ENCODE assay signal across 14 mouse cellular contexts in the genomic region with DNA sequence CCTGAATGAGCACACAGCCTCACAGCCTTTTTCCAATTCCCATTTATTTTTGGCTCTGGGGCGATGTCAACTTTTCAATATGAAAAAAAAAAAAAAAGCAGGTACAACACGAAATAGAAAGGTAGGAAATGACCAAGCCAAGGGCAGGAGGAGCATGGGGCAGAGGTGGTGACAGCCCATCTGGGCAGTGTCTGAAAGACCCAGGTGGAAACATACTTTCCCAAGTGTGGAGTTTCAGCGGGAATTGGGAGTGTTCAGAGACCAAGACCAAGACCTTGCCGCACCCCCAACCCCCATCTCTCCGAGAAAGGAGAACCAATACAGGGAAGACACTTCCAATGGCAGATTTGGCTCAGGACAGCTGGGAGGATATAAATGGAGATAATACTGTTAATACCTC. TPM values are rescaled to one million over a fixed set of nuclear protein-coding genes. Genes with fewer than 3 reads are reported as not detected.
DNase-seq lines count a peak whose midpoint lies in the region; ATAC-seq lines count a peak whose summit lies in the region.
"Had no signal": no experiment of that assay in that cellular context is flagged by ENCODE, and none has a peak within 500 bp of the region (broad histone marks: within the 10 kb centered on the region; RNA-seq: fewer than 3 reads in every experiment).

No protein-coding gene starts in this region.

- H3K36me3 ChIP-seq in kidney, embryonic 14.5 days (ENCODE audit: control insufficient read depth, insufficient read depth, low read length): peaks cover 54% of the 10 kb centered on the region
- peaks cover 19% of the 10 kb centered on the region for H3K36me3 ChIP-seq in embryonic facial prominence, embryonic 11.5 days (replicated peaks; ENCODE audit: control insufficient read depth, insufficient read depth, low read depth, low read length)
- H3K36me3 ChIP-seq in hindbrain, embryonic 13.5 days: peaks cover 62% of the 10 kb centered on the region
- H3K36me3 ChIP-seq in midbrain, embryonic 13.5 days: peaks cover 51% of the 10 kb centered on the region

- ATAC-seq in kidney, embryonic 14.5 days (ENCODE audit: low FRiP score, low TSS enrichment): no peak
- ATAC-seq in embryonic facial prominence, embryonic 11.5 days (replicated peaks; ENCODE audit: insufficient number of reproducible peaks, low FRiP score, low TSS enrichment, low read depth): no peak
- ATAC-seq in hindbrain, embryonic 13.5 days (ENCODE audit: low FRiP score): no peak
- no peak for ATAC-seq in midbrain, embryonic 13.5 days
- ATAC-seq: activated CD4-positive, CD25-positive, alpha-beta regulatory T cell, adult 4 months; CD4-positive, CD25-positive, alpha-beta regulatory T cell, adult 4 months had no signal

- intact Hi-C loops in left cerebral cortex, postnatal 4 days (cut with DNase I): loop anchor here (2.0 kb wide), 1 partner anchor 33 kb away; no protein-coding TSS in a partner anchor
- intact Hi-C loops in left cerebral cortex, postnatal 25 days (cut with DNase I): loop anchor here (10.0 kb wide), 1 partner anchor 141 kb away; the partner anchor contains the start of gene Gnl1

- no peak overlapping the region for H3K27ac ChIP-seq in kidney, embryonic 14.5 days (ENCODE audit: low read depth, low read length)
- no peak overlapping the region for H3K27ac ChIP-seq in embryonic facial prominence, embryonic 11.5 days (replicated peaks; ENCODE audit: low read depth, low read length)
- no peak overlapping the region for H3K27ac ChIP-seq in hindbrain, embryonic 13.5 days
- 0 out of 2 replicates have a peak overlapping the region, but pooled peaks have one; percentile 32 for H3K27ac ChIP-seq in midbrain, embryonic 13.5 days

- H3K4me3 ChIP-seq in kidney, embryonic 14.5 days (ENCODE audit: low read length): no peak overlapping the region
- H3K4me3 ChIP-seq in embryonic facial prominence, embryonic 11.5 days (ENCODE audit: low read depth, low read length): 0 out of 2 replicates have a peak overlapping the region, but pooled peaks have one; percentile 14
- peak overlapping the region; percentile 96 for H3K4me3 ChIP-seq in hindbrain, embryonic 13.5 days
- H3K4me3 ChIP-seq in midbrain, embryonic 13.5 days (replicated peaks): peak overlapping the region; percentile 22
- H3K4me3 ChIP-seq: erythroblast, embryonic 14.5 days had no signal

- H3K27me3 ChIP-seq in kidney, embryonic 14.5 days (ENCODE audit: control insufficient read depth, insufficient read depth, low read length): no peaks in the 10 kb centered on the region
- H3K27me3 ChIP-seq in embryonic facial prominence, embryonic 11.5 days (ENCODE audit: control insufficient read depth, insufficient read depth, low read length): no peaks in the 10 kb centered on the region
- H3K27me3 ChIP-seq in hindbrain, embryonic 13.5 days: no peaks in the 10 kb centered on the region
- no peaks in the 10 kb centered on the region for H3K27me3 ChIP-seq in midbrain, embryonic 13.5 days

- DNase-seq in kidney, adult 18-20 months: no peak
- no peak for DNase-seq in embryonic facial prominence, embryonic 11.5 days (ENCODE audit: low spot score)
- no peak for DNase-seq in lung, postnatal 25 days (ENCODE audit: low spot score)
- no peak for DNase-seq in left cerebral cortex, postnatal 4 days
- no peak for DNase-seq in left cerebral cortex, postnatal 25 days (ENCODE audit: low spot score in 2 of 2)
- DNase-seq: heart, postnatal 10 days; right cerebral cortex, postnatal 4 days; thymus, postnatal 4 days had no signal

- peak overlapping the region; percentile 78; the same call in 1 of the 2 replicates for H3K4me2 ChIP-seq in kidney, embryonic 14.5 days (replicated peaks; ENCODE audit: low read depth, low read length)
- no peak overlapping the region; the same call in 1 of the 2 replicates for H3K4me2 ChIP-seq in embryonic facial prominence, embryonic 11.5 days (ENCODE audit: low read depth, low read length)
- H3K4me2 ChIP-seq in hindbrain, embryonic 13.5 days: peak overlapping the region; percentile 92
- H3K4me2 ChIP-seq in midbrain, embryonic 13.5 days (replicated peaks): peak overlapping the region; percentile 86

- no peak overlapping the region for H3K9ac ChIP-seq in kidney, embryonic 14.5 days (ENCODE audit: low read depth, low read length)
- no peak overlapping the region for H3K9ac ChIP-seq in embryonic facial prominence, embryonic 11.5 days (replicated peaks; ENCODE audit: low read length)
- peak overlapping the region; percentile 53 for H3K9ac ChIP-seq in hindbrain, embryonic 13.5 days
- H3K9ac ChIP-seq in midbrain, embryonic 13.5 days (replicated peaks): peak overlapping the region; percentile 55

- peaks cover 26% of the 10 kb centered on the region for H3K4me1 ChIP-seq in kidney, embryonic 14.5 days (ENCODE audit: control insufficient read depth, insufficient read depth, low read length)
- peaks cover 6% of the 10 kb centered on the region; the same call in 1 of the 2 replicates for H3K4me1 ChIP-seq in embryonic facial prominence, embryonic 11.5 days (ENCODE audit: control insufficient read depth, insufficient read depth, low read length)
- peaks cover 56% of the 10 kb centered on the region for H3K4me1 ChIP-seq in hindbrain, embryonic 13.5 days (replicated peaks)
- H3K4me1 ChIP-seq in midbrain, embryonic 13.5 days (replicated peaks): peaks cover 47% of the 10 kb centered on the region

- 55% methylated on average over 5 of the region's 5 CpGs for WGBS in kidney, embryonic 14.5 days
- WGBS in embryonic facial prominence, embryonic 11.5 days: 63% methylated on average over 5 of the region's 5 CpGs
- 63% methylated on average over 5 of the region's 5 CpGs for WGBS in hindbrain, embryonic 13.5 days
- WGBS in midbrain, embryonic 13.5 days: 64% methylated on average over 5 of the region's 5 CpGs

- no peaks in the 10 kb centered on the region for H3K9me3 ChIP-seq in kidney, embryonic 14.5 days (ENCODE audit: control insufficient read depth, low read length)
- H3K9me3 ChIP-seq in embryonic facial prominence, embryonic 11.5 days (replicated peaks; ENCODE audit: control insufficient read depth, low read length): no peaks in the 10 kb centered on the region
- H3K9me3 ChIP-seq in hindbrain, embryonic 13.5 days: no peaks in the 10 kb centered on the region
- H3K9me3 ChIP-seq in midbrain, embryonic 13.5 days: no peaks in the 10 kb centered on the region

RNA-seq across cellular contexts. Expression of gene Tubb5, which starts 4.2 kb away (rescaled TPM):
- 1,061 and 1,103 TPM in 2 replicates for polyA plus RNA-seq in kidney, embryonic 14.5 days (2014; fragmentation: Nextera tagmentation; extraction: Ambion mirVana)
- polyA plus RNA-seq in embryonic facial prominence, embryonic 11.5 days (2014; fragmentation: Nextera tagmentation; extraction: Ambion mirVana): 1,420 and 1,481 TPM in 2 replicates
- polyA plus RNA-seq in hindbrain, embryonic 13.5 days (2015; fragmentation: Nextera tagmentation; extraction: Ambion mirVana): 1,714 and 1,822 TPM in 2 replicates
- polyA plus RNA-seq in midbrain, embryonic 13.5 days (2015; fragmentation: Nextera tagmentation; extraction: Ambion mirVana): 1,832 and 1,895 TPM in 2 replicates
- 1,000 to 10,000 TPM; 2,525 to 2,580 TPM for total RNA-seq in left cerebral cortex, postnatal 4 days (2021)
- 100 to 1,000 TPM; 492 to 522 TPM for total RNA-seq in left cerebral cortex, postnatal 25 days (2021)

RNA-seq across cellular contexts. Expression of gene Mdc1, which starts 7.4 kb away (rescaled TPM):
- polyA plus RNA-seq in kidney, embryonic 14.5 days (2014; fragmentation: Nextera tagmentation; extraction: Ambion mirVana): 13.1 and 16.5 TPM in 2 replicates
- polyA plus RNA-seq in embryonic facial prominence, embryonic 11.5 days (2014; fragmentation: Nextera tagmentation; extraction: Ambion mirVana): 22.2 and 23.4 TPM in 2 replicates
- polyA plus RNA-seq in hindbrain, embryonic 13.5 days (2015; fragmentation: Nextera tagmentation; extraction: Ambion mirVana): 11.0 and 11.3 TPM in 2 replicates
- 10.3 and 12.7 TPM in 2 replicates for polyA plus RNA-seq in midbrain, embryonic 13.5 days (2015; fragmentation: Nextera tagmentation; extraction: Ambion mirVana)
- total RNA-seq in left cerebral cortex, postnatal 4 days (2021): 10 to 100 TPM; 30.1 to 30.4 TPM
- total RNA-seq in left cerebral cortex, postnatal 25 days (2021): 10 to 100 TPM in 1 of 2 experiments, 1 to 10 TPM in 1; 9.7 to 12.0 TPM

RNA-seq across cellular contexts. Expression of gene Flot1, which starts 10.9 kb away (rescaled TPM):
- 35.9 and 36.1 TPM in 2 replicates for polyA plus RNA-seq in kidney, embryonic 14.5 days (2014; fragmentation: Nextera tagmentation; extraction: Ambion mirVana)
- 46.7 and 53.8 TPM in 2 replicates for polyA plus RNA-seq in embryonic facial prominence, embryonic 11.5 days (2014; fragmentation: Nextera tagmentation; extraction: Ambion mirVana)
- polyA plus RNA-seq in hindbrain, embryonic 13.5 days (2015; fragmentation: Nextera tagmentation; extraction: Ambion mirVana): 75.2 and 78.8 TPM in 2 replicates
- polyA plus RNA-seq in midbrain, embryonic 13.5 days (2015; fragmentation: Nextera tagmentation; extraction: Ambion mirVana): 59.6 and 67.4 TPM in 2 replicates
- total RNA-seq in left cerebral cortex, postnatal 4 days (2021): 100 to 1,000 TPM; 113 TPM
- 100 to 1,000 TPM; 120 to 137 TPM for total RNA-seq in left cerebral cortex, postnatal 25 days (2021)

RNA-seq across cellular contexts. Expression of gene Ier3, which starts 12.4 kb away (rescaled TPM):
- polyA plus RNA-seq in kidney, embryonic 14.5 days (2014; fragmentation: Nextera tagmentation; extraction: Ambion mirVana): 6.8 and 7.7 TPM in 2 replicates
- 2.7 and 3.4 TPM in 2 replicates for polyA plus RNA-seq in embryonic facial prominence, embryonic 11.5 days (2014; fragmentation: Nextera tagmentation; extraction: Ambion mirVana)
- polyA plus RNA-seq in hindbrain, embryonic 13.5 days (2015; fragmentation: Nextera tagmentation; extraction: Ambion mirVana): 8.2 and 9.2 TPM in 2 replicates
- polyA plus RNA-seq in midbrain, embryonic 13.5 days (2015; fragmentation: Nextera tagmentation; extraction: Ambion mirVana): 6.7 and 7.1 TPM in 2 replicates
- total RNA-seq in left cerebral cortex, postnatal 4 days (2021): 1 to 10 TPM; 4.8 to 5.1 TPM
- total RNA-seq in left cerebral cortex, postnatal 25 days (2021): 10 to 100 TPM; 11.2 to 12.5 TPM

RNA-seq across cellular contexts. Expression of gene Nrm, which starts 27.2 kb away (rescaled TPM):
- 53.2 and 65.2 TPM in 2 replicates for polyA plus RNA-seq in kidney, embryonic 14.5 days (2014; fragmentation: Nextera tagmentation; extraction: Ambion mirVana)
- 48.8 and 53.2 TPM in 2 replicates for polyA plus RNA-seq in embryonic facial prominence, embryonic 11.5 days (2014; fragmentation: Nextera tagmentation; extraction: Ambion mirVana)
- 26.4 and 26.9 TPM in 2 replicates for polyA plus RNA-seq in hindbrain, embryonic 13.5 days (2015; fragmentation: Nextera tagmentation; extraction: Ambion mirVana)
- 28.9 and 33.2 TPM in 2 replicates for polyA plus RNA-seq in midbrain, embryonic 13.5 days (2015; fragmentation: Nextera tagmentation; extraction: Ambion mirVana)
- total RNA-seq in left cerebral cortex, postnatal 4 days (2021): 1 to 10 TPM; 6.1 to 7.0 TPM
- total RNA-seq in left cerebral cortex, postnatal 25 days (2021): 1 to 10 TPM; 3.2 to 3.6 TPM

Comparison
In these comparisons a context has a peak if more than half of its experiments do, and no peak if none do; other contexts are left out.
1. H3K9ac ChIP-seq: peak in hindbrain, embryonic 13.5 days (single experiment) and midbrain, embryonic 13.5 days (single experiment); none in kidney, embryonic 14.5 days (single experiment) and embryonic facial prominence, embryonic 11.5 days (single experiment).